Mouse (Mus musculus) liver, adult 2 months (tissue): ENCODE measurements around the gene Sh2d1b2.

Source experiments
- CTCF ChIP-seq: fragments of 200-500 bp; IDR thresholded peaks from 2 replicates; pipeline ENCODE4 v1.5.1; 2011; ENCODE audit warnings: low read depth, low read length, control low read depth
- POLR2A ChIP-seq: fragments of 200-500 bp; IDR thresholded peaks from 2 replicates; pipeline ENCODE4 v1.6.1; 2011; ENCODE audit warnings: low read length, control low read depth; ENCODE audit not compliant: insufficient read depth; ENCODE audit errors: extremely low read depth

DNA sequence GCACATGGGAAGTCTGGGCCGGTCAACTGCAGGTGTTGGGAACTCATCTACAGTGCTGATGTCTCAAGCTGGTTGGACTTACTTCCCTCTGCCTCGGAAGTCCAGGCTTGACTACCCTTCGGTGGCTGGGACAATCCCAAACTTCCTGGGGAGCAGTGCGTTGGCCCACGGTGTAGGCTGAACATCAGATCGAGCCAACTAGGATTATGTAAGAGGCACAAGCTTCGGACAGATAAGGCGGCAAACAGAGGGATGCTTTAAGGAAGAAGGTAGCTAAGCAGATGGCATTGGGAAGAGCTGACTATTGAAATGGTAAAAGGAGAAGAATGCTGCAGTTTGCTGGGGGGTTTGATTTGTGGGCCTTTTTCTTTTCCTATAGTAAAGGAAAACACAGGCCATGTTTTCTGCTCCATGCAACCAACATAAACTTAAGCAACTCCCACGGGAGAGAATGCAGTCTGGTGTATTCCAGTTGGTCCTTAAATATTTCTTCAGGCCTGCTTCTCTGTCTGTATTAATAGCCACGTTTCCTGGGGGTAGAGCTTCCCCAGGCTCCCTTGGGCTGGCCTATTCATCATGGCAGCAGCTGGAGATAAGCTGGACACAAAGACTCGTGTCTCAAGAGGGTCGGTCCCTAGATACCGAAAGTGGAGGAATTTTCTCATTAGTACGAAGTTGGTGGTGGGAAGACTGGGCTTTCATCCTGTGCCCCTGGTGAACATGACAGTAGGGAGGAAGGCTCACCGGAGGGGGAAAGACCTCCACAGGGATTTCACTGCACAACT lies 62.4 kb downstream of the Sh2d1b2 start:
- TF ChIP-seq CTCF (no peak), POLR2A (no peak)
